Mouse (Mus musculus): ENCODE results near the gene Myo1h.

DNA sequence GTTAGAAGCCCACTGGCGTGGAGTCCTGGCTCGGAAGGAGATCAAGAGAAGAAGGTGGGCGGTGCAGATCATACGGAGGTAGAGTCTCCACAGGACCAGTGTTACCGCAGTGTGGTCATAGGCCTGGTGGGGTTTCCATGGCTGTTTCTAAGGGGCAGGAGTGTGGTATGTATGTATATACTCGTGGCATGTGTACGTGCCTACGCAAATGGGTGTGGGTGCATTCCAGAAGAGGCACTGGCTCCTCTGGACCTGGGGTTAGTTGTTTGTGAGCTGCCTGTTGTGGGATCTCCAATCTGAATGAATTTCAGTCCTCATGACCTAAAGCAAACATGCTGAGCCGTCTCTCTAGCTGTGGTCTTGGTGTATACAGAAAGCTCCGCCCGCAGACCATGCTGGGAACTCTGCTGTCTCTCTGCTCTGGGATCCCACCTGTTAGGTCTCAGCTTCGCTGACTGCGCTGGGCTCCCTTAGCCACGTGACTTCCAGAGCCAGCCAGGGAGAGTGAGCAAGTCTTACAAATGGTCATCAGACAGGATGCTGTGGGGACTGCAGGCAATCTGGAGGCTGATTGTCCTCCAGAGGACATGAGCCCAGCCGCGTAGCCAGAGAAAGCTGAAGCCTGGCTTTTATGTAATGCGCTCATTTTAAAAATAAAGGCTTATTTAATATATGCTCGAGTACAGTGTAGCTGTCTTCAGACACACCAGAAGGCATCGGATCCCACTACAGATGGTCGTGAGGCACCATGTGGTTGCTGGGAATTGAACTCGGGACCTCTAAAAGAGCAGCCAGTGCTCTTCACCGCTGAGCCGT is 68.2 kb downstream of the Myo1h start:
- TF ChIP-seq POLR2A (IDR thresholded peaks at IDR 0.05; ENCODE audit: low read depth, low read length) (no peak), CTCF (conservative IDR thresholded peaks at IDR 0.05; ENCODE audit: insufficient read depth, insufficient read length, low read depth, low read length) (no peak)
